Mouse (Mus musculus): Measurements from ENCODE around the gene Nup107. TPM values are rescaled to one million over a fixed set of nuclear protein-coding genes. Genes with fewer than 3 reads are reported as not detected.

Nup107 gene
- polyA plus RNA-seq, 1 experiment from 2014 or later: 64.8 TPM

DNA sequence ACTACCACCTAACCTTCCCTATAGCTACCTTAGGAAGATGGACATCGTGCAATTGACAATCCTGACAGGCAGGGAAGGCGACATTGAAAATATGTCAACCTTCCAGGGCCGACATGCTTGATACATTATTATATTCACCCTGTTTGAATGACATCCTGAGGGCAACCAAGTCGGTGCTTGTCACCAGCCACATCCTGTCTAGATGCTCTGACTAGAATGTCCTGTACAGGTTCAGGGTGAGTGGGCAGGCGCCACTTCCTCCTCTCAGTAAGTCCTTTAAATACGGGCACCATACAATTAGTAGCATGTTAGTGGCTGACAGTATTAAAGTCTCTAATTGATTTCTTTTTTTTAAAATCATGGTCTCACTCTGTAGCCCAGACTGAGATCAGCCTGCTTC lies 15.6 kb upstream of the Nup107 start:
- 79% methylated on average over 6 of the region's 6 CpGs for WGBS
- Histone ChIP-seq H3K36me3 (ENCODE audit: control insufficient read depth, insufficient read depth, low read length) (peaks cover 6% of the 10 kb centered on the region), H3K27ac (ENCODE audit: low read length) (no peak overlapping the region), H3K4me1 (replicated peaks; ENCODE audit: control insufficient read depth, insufficient read depth, low read length) (no peaks in the 10 kb centered on the region), H3K4me3 (ENCODE audit: low read length) (no peak overlapping the region), H3K27me3 (ENCODE audit: control insufficient read depth, insufficient read depth, low read depth, low read length) (no peaks in the 10 kb centered on the region), H3K4me2 (ENCODE audit: low read depth, low read length) (no peak overlapping the region), H3K9me3 (ENCODE audit: control insufficient read depth, low read length) (no peaks in the 10 kb centered on the region), H3K9ac (ENCODE audit: low read length) (no peak overlapping the region)
- ATAC-seq (ENCODE audit: low read depth): no peak

DNA sequence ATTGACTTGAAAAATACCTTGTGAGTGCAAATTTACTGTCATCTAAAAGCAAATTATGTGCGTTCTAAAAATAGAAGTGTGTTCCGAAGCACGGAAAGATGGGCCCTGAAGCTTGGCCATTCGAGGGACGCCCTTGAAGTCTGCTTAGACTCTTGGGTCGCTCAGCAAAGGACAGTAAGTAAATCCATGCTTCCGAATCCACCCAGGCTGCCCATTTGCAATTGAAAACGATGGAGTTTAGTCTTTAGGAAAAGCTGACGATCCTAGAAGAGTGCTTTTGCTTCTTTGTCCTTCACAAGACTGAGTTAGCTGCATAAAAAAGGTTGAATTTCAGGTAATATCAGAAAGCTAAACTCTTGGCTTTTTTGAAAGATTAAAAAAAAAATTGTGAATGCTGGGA lies 13.4 kb upstream of the Nup107 start:
- Histone ChIP-seq H3K9me3 (ENCODE audit: control insufficient read depth, low read length) (no peaks in the 10 kb centered on the region), H3K27ac (ENCODE audit: low read length) (no peak overlapping the region), H3K27me3 (ENCODE audit: control insufficient read depth, insufficient read depth, low read depth, low read length) (no peaks in the 10 kb centered on the region), H3K36me3 (ENCODE audit: control insufficient read depth, insufficient read depth, low read length) (no peaks in the 10 kb centered on the region; the same call in none of the 2 replicates), H3K9ac (ENCODE audit: low read length) (no peak overlapping the region), H3K4me2 (ENCODE audit: low read depth, low read length) (no peak overlapping the region), H3K4me3 (ENCODE audit: low read length) (no peak overlapping the region), H3K4me1 (replicated peaks; ENCODE audit: control insufficient read depth, insufficient read depth, low read length) (no peaks in the 10 kb centered on the region)
- ATAC-seq (ENCODE audit: low read depth): no peak
- 53% methylated on average over 9 of the region's 9 CpGs for WGBS

DNA sequence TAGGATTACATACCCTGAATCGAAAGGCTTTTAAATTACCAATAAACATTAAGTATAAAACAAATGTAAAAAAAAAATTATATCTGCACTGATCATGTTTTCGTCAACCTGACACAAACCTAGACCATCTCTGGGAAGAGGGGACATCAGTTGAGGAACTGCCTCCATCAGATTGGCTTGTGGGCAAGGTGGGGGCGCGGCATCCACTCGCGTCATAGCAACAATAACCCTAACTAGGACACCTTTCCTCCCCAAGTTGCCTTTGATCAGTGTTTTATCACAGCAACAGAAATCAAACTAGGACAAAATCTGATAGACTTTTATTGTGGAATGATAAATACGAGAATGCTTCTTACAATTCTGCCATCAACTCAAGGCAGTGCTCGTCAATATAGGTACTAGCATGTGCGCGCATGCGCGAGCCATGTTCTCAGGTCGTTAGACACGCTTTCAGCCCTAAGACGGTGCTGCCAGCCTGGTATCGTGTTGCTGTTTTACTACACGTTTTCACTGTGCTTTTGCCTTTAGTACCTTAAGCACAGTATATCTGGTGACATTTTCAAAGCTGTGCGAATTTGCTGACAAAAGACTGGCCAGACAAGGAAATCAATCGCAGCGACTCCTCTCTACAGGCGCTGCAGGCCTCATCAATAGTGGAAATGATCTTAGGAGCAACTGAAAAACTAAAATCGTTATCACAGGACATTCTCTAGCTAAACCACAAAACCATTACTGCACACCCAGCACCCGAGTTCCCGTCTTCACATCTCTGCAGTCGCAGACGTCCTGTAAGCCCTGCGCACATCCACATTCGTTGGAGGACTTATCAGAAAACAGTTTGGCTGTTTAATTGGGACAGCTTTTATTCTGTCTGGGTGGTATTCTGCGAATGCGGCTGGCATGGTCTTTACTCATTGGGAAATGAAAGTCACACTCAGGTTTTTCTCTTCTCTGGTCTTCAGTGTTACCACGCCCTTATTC lies 11.7 kb upstream of the Nup107 start:
- no peak overlapping the region for H3K4me2 ChIP-seq (ENCODE audit: low read depth, low read length)
- no peak overlapping the region for H3K9ac ChIP-seq (ENCODE audit: low read length)
- ATAC-seq (ENCODE audit: low read depth): no peak
- no peaks in the 10 kb centered on the region for H3K36me3 ChIP-seq (ENCODE audit: control insufficient read depth, insufficient read depth, low read length)
- no peaks in the 10 kb centered on the region for H3K9me3 ChIP-seq (ENCODE audit: control insufficient read depth, low read length)
- H3K4me1 ChIP-seq (replicated peaks; ENCODE audit: control insufficient read depth, insufficient read depth, low read length): no peaks in the 10 kb centered on the region
- H3K4me3 ChIP-seq (ENCODE audit: low read length): no peak overlapping the region
- 82% methylated on average over 31 of the region's 31 CpGs for WGBS
- H3K27me3 ChIP-seq (ENCODE audit: control insufficient read depth, insufficient read depth, low read depth, low read length): no peaks in the 10 kb centered on the region
- H3K27ac ChIP-seq (ENCODE audit: low read length): no peak overlapping the region

DNA sequence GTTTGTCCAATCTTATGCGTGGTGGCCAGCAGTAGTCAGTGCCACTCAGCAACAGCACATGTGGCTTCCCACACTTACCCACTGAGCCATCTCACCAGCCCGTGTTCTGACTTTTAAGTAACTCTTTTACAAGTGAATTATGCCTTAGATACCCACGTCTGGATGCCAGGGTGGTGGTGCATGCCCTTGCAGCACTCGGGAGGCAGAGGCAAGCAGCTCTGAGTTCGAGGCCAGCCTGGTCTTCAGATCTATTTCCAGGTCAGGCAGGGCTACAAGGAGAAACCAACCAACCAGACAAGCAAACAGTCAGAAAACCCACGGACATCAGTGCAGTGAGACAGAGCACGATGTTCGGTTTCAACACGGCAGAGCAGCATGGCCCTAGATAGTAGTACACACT lies 9.4 kb upstream of the Nup107 start:
- Histone ChIP-seq H3K4me2 (ENCODE audit: low read depth, low read length) (no peak overlapping the region), H3K36me3 (ENCODE audit: control insufficient read depth, insufficient read depth, low read length) (no peaks in the 10 kb centered on the region), H3K4me1 (replicated peaks; ENCODE audit: control insufficient read depth, insufficient read depth, low read length) (no peaks in the 10 kb centered on the region), H3K27ac (ENCODE audit: low read length) (no peak overlapping the region), H3K4me3 (ENCODE audit: low read length) (no peak overlapping the region), H3K27me3 (ENCODE audit: control insufficient read depth, insufficient read depth, low read depth, low read length) (no peaks in the 10 kb centered on the region), H3K9ac (ENCODE audit: low read length) (no peak overlapping the region), H3K9me3 (ENCODE audit: control insufficient read depth, low read length) (no peaks in the 10 kb centered on the region)
- no peak for ATAC-seq (ENCODE audit: low read depth)
- 87% methylated on average over 9 of the region's 9 CpGs for WGBS

DNA sequence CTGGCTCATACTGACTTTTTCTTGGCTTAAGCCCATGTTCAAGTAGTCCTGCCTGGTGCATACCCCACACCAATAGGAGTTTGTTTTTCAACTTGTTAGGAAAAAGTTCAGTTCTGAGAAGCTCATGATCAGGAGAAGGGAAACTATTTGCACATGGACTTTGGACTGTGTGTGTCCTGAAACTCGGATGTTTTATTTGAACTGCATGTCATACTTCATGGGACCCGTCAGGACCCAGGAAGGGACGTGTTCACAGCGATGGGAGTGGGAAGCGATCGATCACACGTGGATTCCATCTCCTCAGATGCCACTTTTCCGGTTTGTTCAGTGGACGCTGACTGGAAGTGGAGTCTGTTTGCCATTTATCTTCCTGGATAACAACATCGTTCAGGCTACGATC lies 7.3 kb upstream of the Nup107 start:
- no peaks in the 10 kb centered on the region for H3K36me3 ChIP-seq (ENCODE audit: control insufficient read depth, insufficient read depth, low read length)
- no peak for ATAC-seq (ENCODE audit: low read depth)
- no peaks in the 10 kb centered on the region for H3K27me3 ChIP-seq (ENCODE audit: control insufficient read depth, insufficient read depth, low read depth, low read length)
- no peaks in the 10 kb centered on the region for H3K4me1 ChIP-seq (replicated peaks; ENCODE audit: control insufficient read depth, insufficient read depth, low read length)
- H3K27ac ChIP-seq (ENCODE audit: low read length): no peak overlapping the region
- no peak overlapping the region for H3K9ac ChIP-seq (ENCODE audit: low read length)
- H3K4me3 ChIP-seq (ENCODE audit: low read length): no peak overlapping the region
- no peak overlapping the region for H3K4me2 ChIP-seq (ENCODE audit: low read depth, low read length)
- H3K9me3 ChIP-seq (ENCODE audit: control insufficient read depth, low read length): peaks cover 3% of the 10 kb centered on the region; the same call in 1 of the 2 replicates
- 74% methylated on average over 11 of the region's 11 CpGs for WGBS

DNA sequence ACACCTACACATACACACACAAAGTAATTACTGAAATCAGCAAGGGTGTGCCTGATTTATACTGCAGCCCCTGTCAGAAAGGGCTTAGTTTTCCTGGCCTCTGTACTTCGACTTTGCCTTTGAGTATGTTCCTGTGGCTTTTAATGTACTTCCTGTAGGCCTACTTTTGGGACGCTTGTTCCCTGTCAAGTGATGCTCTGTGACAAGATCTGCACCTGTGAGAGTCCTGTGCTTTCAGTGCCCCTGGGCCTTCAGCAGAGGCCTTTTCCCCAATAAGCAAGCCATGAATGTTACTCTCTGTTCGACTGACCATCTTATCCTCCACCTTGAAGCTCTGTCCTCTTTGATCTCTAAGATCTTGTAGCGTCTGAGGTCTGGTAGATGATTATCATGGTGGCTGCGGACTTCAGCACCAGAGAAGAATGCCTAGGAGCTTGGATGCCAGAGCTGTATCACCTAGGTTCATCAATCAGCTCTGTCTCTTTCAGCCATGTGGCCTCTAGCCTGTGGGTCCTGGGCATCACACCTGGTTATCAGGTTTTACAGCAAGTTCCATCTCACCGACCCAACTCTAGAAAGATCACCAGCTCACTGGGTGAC lies 6.0 kb upstream of the Nup107 start:
- Histone ChIP-seq H3K4me2 (ENCODE audit: low read depth, low read length) (no peak overlapping the region), H3K4me3 (ENCODE audit: low read length) (no peak overlapping the region), H3K27ac (ENCODE audit: low read length) (no peak overlapping the region), H3K9me3 (ENCODE audit: control insufficient read depth, low read length) (peaks cover 3% of the 10 kb centered on the region; the same call in 1 of the 2 replicates), H3K36me3 (ENCODE audit: control insufficient read depth, insufficient read depth, low read length) (no peaks in the 10 kb centered on the region), H3K4me1 (replicated peaks; ENCODE audit: control insufficient read depth, insufficient read depth, low read length) (no peaks in the 10 kb centered on the region; the same call in 1 of the 2 replicates), H3K27me3 (ENCODE audit: control insufficient read depth, insufficient read depth, low read depth, low read length) (no peaks in the 10 kb centered on the region), H3K9ac (ENCODE audit: low read length) (no peak overlapping the region)
- no peak for ATAC-seq (ENCODE audit: low read depth)
- WGBS: 59% methylated on average over 6 of the region's 6 CpGs

DNA sequence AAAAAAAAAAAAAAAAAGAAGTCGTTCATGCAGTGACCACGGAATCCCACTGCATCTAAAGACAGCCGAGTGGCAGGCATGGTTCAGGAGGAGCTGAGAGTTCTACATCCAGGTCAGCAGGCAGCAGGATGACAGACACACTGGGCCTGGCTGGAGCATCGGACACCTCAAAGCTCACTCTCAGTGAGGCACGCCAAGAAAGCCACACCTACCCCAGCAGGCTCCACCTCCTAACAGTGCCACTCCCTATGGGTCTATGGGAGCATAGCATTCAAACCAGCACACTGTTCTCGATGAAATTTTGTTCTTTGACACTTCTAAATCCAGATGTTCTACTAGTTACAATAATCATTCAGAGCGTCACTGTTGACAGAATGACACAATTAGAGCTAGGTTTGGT lies 5.2 kb upstream of the Nup107 start:
- Histone ChIP-seq H3K36me3 (ENCODE audit: control insufficient read depth, insufficient read depth, low read length) (no peaks in the 10 kb centered on the region), H3K4me2 (ENCODE audit: low read depth, low read length) (no peak overlapping the region), H3K27me3 (ENCODE audit: control insufficient read depth, insufficient read depth, low read depth, low read length) (no peaks in the 10 kb centered on the region), H3K9ac (ENCODE audit: low read length) (no peak overlapping the region), H3K9me3 (ENCODE audit: control insufficient read depth, low read length) (peaks cover 3% of the 10 kb centered on the region; the same call in 1 of the 2 replicates), H3K4me1 (replicated peaks; ENCODE audit: control insufficient read depth, insufficient read depth, low read length) (peaks cover 3% of the 10 kb centered on the region; the same call in 1 of the 2 replicates), H3K27ac (ENCODE audit: low read length) (no peak overlapping the region), H3K4me3 (ENCODE audit: low read length) (no peak overlapping the region)
- 70% methylated on average over 7 of the region's 7 CpGs for WGBS
- no peak for ATAC-seq (ENCODE audit: low read depth)

DNA sequence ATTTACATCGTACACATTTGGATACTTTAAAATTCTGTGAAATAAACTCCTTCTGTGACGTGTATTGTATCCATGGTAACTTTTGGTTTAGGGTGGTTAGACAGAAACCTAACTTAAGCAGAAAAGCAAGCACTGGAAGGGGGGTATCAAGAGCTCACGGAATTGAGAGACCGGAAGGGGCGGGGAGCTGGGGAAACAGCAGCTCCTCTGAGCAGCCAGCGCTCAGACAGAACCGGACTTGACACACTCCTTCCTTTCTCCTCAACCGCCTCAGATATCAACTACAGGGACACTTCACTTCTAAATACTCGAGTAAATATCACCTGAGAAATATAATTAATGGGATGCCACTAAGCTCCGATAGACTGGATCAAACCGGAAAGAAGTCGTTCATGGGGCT lies 4.6 kb upstream of the Nup107 start:
- peaks cover 3% of the 10 kb centered on the region; the same call in 1 of the 2 replicates for H3K4me1 ChIP-seq (replicated peaks; ENCODE audit: control insufficient read depth, insufficient read depth, low read length)
- no peak overlapping the region for H3K4me3 ChIP-seq (ENCODE audit: low read length)
- H3K4me2 ChIP-seq (ENCODE audit: low read depth, low read length): no peak overlapping the region
- H3K36me3 ChIP-seq (ENCODE audit: control insufficient read depth, insufficient read depth, low read length): no peaks in the 10 kb centered on the region
- H3K27ac ChIP-seq (ENCODE audit: low read length): no peak overlapping the region
- H3K27me3 ChIP-seq (ENCODE audit: control insufficient read depth, insufficient read depth, low read depth, low read length): no peaks in the 10 kb centered on the region
- peaks cover 3% of the 10 kb centered on the region; the same call in 1 of the 2 replicates for H3K9me3 ChIP-seq (ENCODE audit: control insufficient read depth, low read length)
- WGBS: 78% methylated on average over 12 of the region's 12 CpGs
- ATAC-seq (ENCODE audit: low read depth): no peak
- no peak overlapping the region for H3K9ac ChIP-seq (ENCODE audit: low read length)

DNA sequence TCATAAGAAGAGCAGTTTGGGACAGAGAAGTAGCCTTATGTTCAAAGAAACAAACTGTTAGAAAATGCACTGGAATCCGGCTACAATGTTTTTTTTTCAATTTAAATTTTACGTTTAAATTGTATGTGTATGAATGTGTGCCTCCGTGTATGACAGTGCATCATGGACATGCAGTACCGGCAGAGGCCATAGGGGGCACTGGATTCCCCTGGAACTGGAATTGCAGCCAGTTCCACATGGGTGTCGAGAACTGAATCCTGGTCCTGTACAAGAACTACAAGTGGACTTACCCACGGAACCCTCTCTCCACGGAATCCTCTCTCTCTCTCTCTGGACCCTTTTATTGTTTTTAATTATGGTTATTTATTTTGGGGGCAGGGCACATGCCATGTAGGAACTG lies 3.7 kb upstream of the Nup107 start:
- Histone ChIP-seq H3K27ac (ENCODE audit: low read length) (no peak overlapping the region), H3K4me1 (replicated peaks; ENCODE audit: control insufficient read depth, insufficient read depth, low read length) (peaks cover 11% of the 10 kb centered on the region), H3K4me2 (ENCODE audit: low read depth, low read length) (no peak overlapping the region), H3K9ac (ENCODE audit: low read length) (no peak overlapping the region), H3K4me3 (ENCODE audit: low read length) (no peak overlapping the region), H3K27me3 (ENCODE audit: control insufficient read depth, insufficient read depth, low read depth, low read length) (no peaks in the 10 kb centered on the region), H3K36me3 (ENCODE audit: control insufficient read depth, insufficient read depth, low read length) (no peaks in the 10 kb centered on the region), H3K9me3 (ENCODE audit: control insufficient read depth, low read length) (peaks cover 3% of the 10 kb centered on the region; the same call in 1 of the 2 replicates)
- no peak for ATAC-seq (ENCODE audit: low read depth)
- 95% methylated on average over 7 of the region's 7 CpGs for WGBS

All from lung, embryonic 16.5 days (tissue).